Mouse (Mus musculus) midbrain, embryonic 12.5 days (tissue): ENCODE data around the gene Cdc42ep3. TPM values are rescaled to one million over a fixed set of nuclear protein-coding genes. Genes with fewer than 3 reads are reported as not detected.
A peak's percentile ranks its signal among the peaks of the same experiment; 100 is the strongest.

Experiments used
- ATAC-seq: fragments of 200-750 bp; cut with Nextera tagmentation; 2 replicates; pipeline ENCODE4 v1.8.0; 2017; ENCODE audit warnings: low read depth, moderate TSS enrichment, moderate library complexity; ENCODE audit not compliant: low FRiP score
- H3K27ac ChIP-seq: fragments of 300-500 bp; sonication (generic); replicated peaks from 2 replicates; pipeline ENCODE4 v1.5.1; 2016; ENCODE audit warnings: mild to moderate bottlenecking
- H3K27me3 ChIP-seq: fragments of 300-500 bp; sonication (generic); 2 replicates; pipeline ENCODE4 v1.6.1; 2016; ENCODE audit warnings: mild to moderate bottlenecking
- H3K36me3 ChIP-seq: fragments of 300-500 bp; sonication (generic); 2 replicates; pipeline ENCODE4 v1.6.1; 2016
- H3K4me1 ChIP-seq: fragments of 300-500 bp; sonication (generic); 2 replicates; pipeline ENCODE4 v1.6.1; 2016
- H3K4me2 ChIP-seq: fragments of 300-500 bp; sonication (generic); replicated peaks from 2 replicates; pipeline ENCODE4 v1.6.1; 2016; ENCODE audit warnings: mild to moderate bottlenecking, moderate library complexity
- H3K4me3 ChIP-seq: fragments of 300-500 bp; sonication (generic); 2 replicates; pipeline ENCODE4 v1.5.1; 2016; ENCODE audit warnings: mild to moderate bottlenecking
- H3K9ac ChIP-seq: fragments of 300-500 bp; sonication (generic); replicated peaks from 2 replicates; pipeline ENCODE4 v1.6.1; 2016; ENCODE audit warnings: mild to moderate bottlenecking, moderate library complexity
- H3K9me3 ChIP-seq: fragments of 300-500 bp; sonication (generic); 2 replicates; pipeline ENCODE4 v1.6.1; 2016; ENCODE audit warnings: mild to moderate bottlenecking
- WGBS: fragments of 180-500 bp; shearing (Covaris S2); methylation state at CpG from one replicate; pipeline ENCODE4 v1.1.7; 2016; 5-methylcytosine and 5-hydroxymethylcytosine counted together
- polyA plus RNA-seq: library from polyadenylated mRNA; unstranded; fragments of >200 nt; fragmentation: Nextera tagmentation; extraction: Ambion mirVana; gene quantifications from 2 replicates; pipeline ENCODE4 v1.2.1, GENCODE M21; 2016

The Cdc42ep3 gene
- polyA plus RNA-seq, 1 experiment from 2014 or later: 33.5 TPM

- H3K4me3 ChIP-seq: peak overlapping the region; percentile 63
- H3K27me3 ChIP-seq: peaks cover 46% of the 10 kb centered on the region
- H3K27ac ChIP-seq: peak overlapping the region; percentile 86
- ATAC-seq: peak; percentile 17; the same call in 1 of the 2 replicates
- H3K4me1 ChIP-seq: peaks cover 17% of the 10 kb centered on the region
- no peaks in the 10 kb centered on the region for H3K36me3 ChIP-seq
- peak overlapping the region; percentile 77 for H3K9ac ChIP-seq
- 12% methylated on average over 24 of the region's 24 CpGs for WGBS
- H3K9me3 ChIP-seq: no peaks in the 10 kb centered on the region
- peak overlapping the region; percentile 93 for H3K4me2 ChIP-seq
These were observed 1.2 kb upstream of the Cdc42ep3 start for GRCm38 (mm10) chr17:79356071-79356601.

DNA sequence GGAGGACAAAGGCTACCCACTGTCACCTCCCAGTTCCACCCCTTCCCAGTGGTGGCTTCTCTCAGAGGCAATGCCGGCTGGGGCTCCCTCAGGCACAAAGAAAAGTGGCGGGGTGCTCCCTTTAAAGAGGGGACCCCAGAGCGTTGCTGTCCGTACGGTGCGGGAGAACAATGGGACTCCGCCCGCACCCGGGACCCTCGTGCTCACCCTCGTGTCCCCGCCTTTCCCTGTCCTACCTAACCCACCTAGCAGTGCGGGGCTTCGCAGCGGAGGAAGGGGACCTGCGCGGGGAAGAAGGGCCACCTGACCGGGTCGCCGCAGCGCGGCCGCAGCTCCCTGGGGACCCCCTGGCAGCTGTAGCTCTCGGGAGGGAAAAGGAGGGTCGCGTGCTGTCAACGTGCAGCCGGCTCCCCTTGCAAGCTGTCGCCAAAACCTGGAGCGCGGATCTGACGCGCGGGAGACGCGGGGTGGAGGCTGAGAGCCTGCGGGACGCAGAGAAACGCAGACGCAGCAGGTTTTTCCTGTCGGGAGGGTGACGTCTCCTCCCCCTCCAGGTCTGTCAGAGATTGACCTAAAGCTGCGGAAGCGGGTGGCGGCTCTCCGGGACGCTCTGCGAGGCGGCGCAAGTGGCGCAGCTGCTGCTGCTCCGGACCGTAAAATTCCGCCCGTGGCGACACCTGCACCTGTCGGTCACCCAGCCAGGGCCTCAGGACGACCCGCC is 540 bp upstream of the Cdc42ep3 start:
- peaks cover 52% of the 10 kb centered on the region for H3K27me3 ChIP-seq
- H3K4me3 ChIP-seq: peak overlapping the region; percentile 63
- peak overlapping the region; percentile 86 for H3K27ac ChIP-seq
- H3K9ac ChIP-seq: peak overlapping the region; percentile 77
- H3K4me2 ChIP-seq: peak overlapping the region; percentile 93
- no peaks in the 10 kb centered on the region for H3K9me3 ChIP-seq
- H3K4me1 ChIP-seq: peaks cover 17% of the 10 kb centered on the region
- ATAC-seq: peak; percentile 73
- WGBS: under 1% methylated on average over 59 of the region's 59 CpGs
- H3K36me3 ChIP-seq: no peaks in the 10 kb centered on the region

- H3K36me3 ChIP-seq: no peaks in the 10 kb centered on the region
- no peaks in the 10 kb centered on the region for H3K9me3 ChIP-seq
- peak overlapping the region; percentile 63 for H3K4me3 ChIP-seq
- peaks cover 52% of the 10 kb centered on the region for H3K27me3 ChIP-seq
- no peak for ATAC-seq
- peak overlapping the region; percentile 86 for H3K27ac ChIP-seq
- H3K9ac ChIP-seq: peak overlapping the region; percentile 77
- H3K4me2 ChIP-seq: peak overlapping the region; percentile 93
- WGBS: 0% methylated on average over 6 of the region's 6 CpGs
- H3K4me1 ChIP-seq: peaks cover 17% of the 10 kb centered on the region
These were observed 782 bp downstream of the Cdc42ep3 start for GRCm38 (mm10) chr17:79354174-79354443.

- Histone ChIP-seq H3K9ac (peak overlapping the region; percentile 77), H3K4me1 (peaks cover 17% of the 10 kb centered on the region), H3K4me3 (peak overlapping the region; percentile 63), H3K9me3 (no peaks in the 10 kb centered on the region), H3K4me2 (peak overlapping the region; percentile 93), H3K36me3 (no peaks in the 10 kb centered on the region), H3K27ac (peak overlapping the region; percentile 86; the same call in 1 of the 2 replicates), H3K27me3 (peaks cover 52% of the 10 kb centered on the region)
- 3% methylated on average over 16 of the region's 16 CpGs for WGBS
- no peak for ATAC-seq
These were observed 1.3 kb downstream of the Cdc42ep3 start for GRCm38 (mm10) chr17:79353446-79354173.

DNA sequence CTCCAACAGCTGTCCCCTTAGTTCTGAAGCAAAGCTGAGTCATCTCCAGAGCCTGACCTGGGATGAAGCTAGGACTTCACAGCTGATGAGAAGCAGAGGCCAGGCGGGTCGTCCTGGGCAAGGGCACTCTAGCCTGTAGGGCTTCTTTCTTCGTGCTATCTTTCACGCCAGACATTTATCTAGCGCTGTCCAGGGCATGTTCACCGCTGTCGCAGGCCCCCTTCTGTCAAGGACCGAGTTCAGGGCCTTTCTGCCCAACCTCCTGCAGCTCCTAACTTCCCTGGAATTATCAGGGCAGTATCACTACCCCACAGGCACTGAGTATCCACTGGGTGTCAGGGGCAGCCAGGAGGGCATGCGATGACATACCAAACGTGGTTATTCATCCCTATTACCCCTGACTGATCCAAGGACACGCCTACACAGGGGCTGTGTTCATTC is 4.1 kb downstream of the Cdc42ep3 start:
- no peak overlapping the region for H3K4me3 ChIP-seq
- 78% methylated on average over 11 of the region's 11 CpGs for WGBS
- no peak overlapping the region for H3K9ac ChIP-seq
- H3K4me1 ChIP-seq: peaks cover 12% of the 10 kb centered on the region
- peaks cover 36% of the 10 kb centered on the region for H3K27me3 ChIP-seq
- no peaks in the 10 kb centered on the region for H3K36me3 ChIP-seq
- H3K4me2 ChIP-seq: no peak overlapping the region
- ATAC-seq: no peak
- H3K27ac ChIP-seq: no peak overlapping the region
- H3K9me3 ChIP-seq: no peaks in the 10 kb centered on the region

DNA sequence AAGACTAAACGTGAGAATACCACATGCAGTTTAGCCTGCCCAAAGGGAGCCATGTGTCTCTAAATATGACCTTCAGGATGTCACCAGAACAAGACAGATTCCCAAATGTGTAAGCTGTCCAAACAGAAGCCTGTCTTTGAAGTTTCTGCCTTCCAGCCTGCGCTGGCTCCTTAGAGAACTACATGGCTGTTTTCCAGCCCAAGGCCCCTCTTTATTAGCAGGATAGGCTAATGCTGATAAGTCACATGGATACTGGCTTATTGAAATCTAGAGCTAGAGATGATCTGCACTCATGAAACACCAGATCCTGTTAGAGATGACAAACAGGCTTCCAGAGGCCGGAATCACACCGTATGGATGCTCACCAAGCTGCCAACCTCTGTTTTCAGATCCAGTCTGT is 5.5 kb downstream of the Cdc42ep3 start:
- no peak for ATAC-seq

DNA sequence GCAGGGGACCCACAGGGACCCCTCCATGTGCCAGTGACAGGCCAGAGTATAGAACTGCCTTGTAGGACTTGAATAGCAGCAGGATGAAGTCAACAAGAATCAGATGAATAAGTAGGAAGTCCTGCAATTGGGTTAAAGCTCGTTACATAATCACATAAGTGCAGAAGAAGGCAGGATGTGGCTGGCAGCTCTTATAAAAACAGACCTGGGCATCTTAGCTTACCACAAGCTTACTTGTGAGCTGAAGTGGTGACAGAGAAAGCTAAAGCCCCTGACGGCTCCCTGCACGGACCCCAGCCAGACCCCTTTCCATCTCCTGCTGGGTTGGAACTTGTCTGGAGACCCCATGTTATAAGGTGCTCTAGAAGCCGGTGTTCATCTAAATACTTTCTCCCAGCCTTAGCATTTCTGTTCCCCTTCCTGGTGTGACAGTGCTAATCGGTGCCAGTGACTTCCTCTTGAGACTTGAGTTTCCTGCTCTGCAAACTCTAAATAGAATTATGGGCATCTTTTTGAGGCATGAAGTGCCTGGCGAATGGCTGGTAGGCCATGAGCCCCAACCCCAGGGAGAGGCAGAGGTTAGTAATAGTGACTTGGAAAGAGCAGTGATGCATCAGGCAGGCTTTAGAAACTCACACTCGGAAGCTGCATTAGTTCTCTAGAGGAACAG is 6.8 kb downstream of the Cdc42ep3 start:
- Histone ChIP-seq H3K27me3 (peaks cover 13% of the 10 kb centered on the region), H3K36me3 (no peaks in the 10 kb centered on the region), H3K4me2 (no peak overlapping the region), H3K4me1 (no peaks in the 10 kb centered on the region; the same call in 1 of the 2 replicates), H3K9me3 (no peaks in the 10 kb centered on the region), H3K27ac (no peak overlapping the region), H3K4me3 (no peak overlapping the region), H3K9ac (no peak overlapping the region)
- WGBS: 85% methylated on average over 7 of the region's 7 CpGs
- ATAC-seq: no peak

More for the DNA sequence above, 5.5 kb downstream of the Cdc42ep3 start:
- no peaks in the 10 kb centered on the region for H3K9me3 ChIP-seq
- H3K4me3 ChIP-seq: no peak overlapping the region
- WGBS: 83% methylated on average over 4 of the region's 4 CpGs
- peaks cover 11% of the 10 kb centered on the region; the same call in 1 of the 2 replicates for H3K4me1 ChIP-seq
- H3K36me3 ChIP-seq: no peaks in the 10 kb centered on the region
- no peak overlapping the region for H3K4me2 ChIP-seq
- no peak overlapping the region for H3K9ac ChIP-seq
- no peak overlapping the region for H3K27ac ChIP-seq
- H3K27me3 ChIP-seq: peaks cover 26% of the 10 kb centered on the region

GRCm38 (mm10) chr17:79347291-79347690 is 7.6 kb downstream of the Cdc42ep3 start:
- Histone ChIP-seq H3K4me2 (no peak overlapping the region), H3K4me3 (no peak overlapping the region), H3K4me1 (peaks cover 3% of the 10 kb centered on the region; the same call in 1 of the 2 replicates), H3K9ac (no peak overlapping the region), H3K27ac (no peak overlapping the region), H3K27me3 (peaks cover 8% of the 10 kb centered on the region), H3K9me3 (no peaks in the 10 kb centered on the region), H3K36me3 (no peaks in the 10 kb centered on the region)
- WGBS: 88% methylated on average over 4 of the region's 4 CpGs
- ATAC-seq: no peak

DNA sequence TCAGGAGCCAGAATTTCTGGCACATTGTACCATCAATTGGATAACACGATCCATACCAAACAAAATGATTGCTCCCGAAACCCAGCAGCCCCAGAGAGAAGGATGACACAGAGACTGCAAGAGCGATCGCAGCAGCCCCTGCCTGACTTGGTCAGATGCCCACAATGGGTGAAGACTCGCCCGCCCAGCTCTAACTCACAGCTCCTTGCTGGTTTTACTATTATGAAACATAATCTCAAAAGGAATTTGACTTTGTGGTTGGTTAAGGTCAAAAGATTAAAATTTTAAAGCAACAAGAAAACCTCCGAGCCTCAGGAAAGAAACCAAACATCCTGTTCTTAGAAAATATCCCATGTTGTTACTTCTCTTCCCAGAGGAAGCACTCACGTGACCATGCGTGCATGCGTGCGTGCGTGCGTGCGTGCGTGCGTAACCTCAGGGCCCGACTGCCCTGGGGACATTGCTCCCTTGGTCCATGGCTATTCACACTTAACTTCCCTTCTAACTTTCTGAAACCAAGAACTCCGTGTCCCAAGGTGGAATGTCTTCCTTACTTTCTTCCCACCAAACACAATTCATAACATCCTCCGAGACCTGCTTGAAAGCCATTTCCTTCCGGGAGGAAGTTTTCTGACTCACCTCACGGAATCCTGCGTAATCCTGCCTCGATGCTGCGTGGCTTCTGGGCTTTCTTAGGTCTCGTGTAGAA is 9.7 kb downstream of the Cdc42ep3 start:
- peaks cover 3% of the 10 kb centered on the region; the same call in 1 of the 2 replicates for H3K4me1 ChIP-seq
- no peaks in the 10 kb centered on the region; the same call in 1 of the 2 replicates for H3K27me3 ChIP-seq
- no peak for ATAC-seq
- 90% methylated on average over 25 of the region's 25 CpGs for WGBS
- no peaks in the 10 kb centered on the region for H3K9me3 ChIP-seq
- H3K27ac ChIP-seq: no peak overlapping the region
- no peak overlapping the region for H3K4me2 ChIP-seq
- no peak overlapping the region for H3K4me3 ChIP-seq
- H3K9ac ChIP-seq: no peak overlapping the region
- no peaks in the 10 kb centered on the region for H3K36me3 ChIP-seq

DNA sequence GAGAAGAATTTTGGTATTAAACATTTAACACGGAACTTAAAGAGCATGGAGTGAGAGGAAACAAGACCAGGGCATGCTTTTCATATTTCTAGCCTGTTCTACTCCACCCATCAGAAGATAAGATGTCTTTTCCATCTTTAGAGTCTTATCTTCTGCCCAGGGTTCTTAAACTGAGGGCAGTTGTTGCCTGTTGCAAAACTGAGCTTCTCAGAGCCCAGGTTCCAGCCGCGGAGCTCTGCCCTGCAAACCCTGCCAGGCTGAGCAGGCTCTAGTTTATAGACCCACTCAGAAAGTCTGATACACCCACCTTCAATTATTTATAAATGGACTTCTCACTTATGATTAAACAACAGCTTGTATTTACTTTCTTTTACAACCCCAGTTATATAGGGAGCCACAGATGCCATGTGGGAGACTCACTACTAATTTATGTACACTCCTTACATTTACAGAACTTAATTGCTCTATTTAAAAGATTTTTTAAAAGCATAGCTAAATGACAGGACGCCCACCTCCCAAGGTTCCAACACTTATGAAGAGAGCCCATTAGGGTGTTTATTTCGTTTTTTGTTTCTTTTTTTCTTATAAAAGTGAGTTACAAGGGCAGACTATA is 11.5 kb downstream of the Cdc42ep3 start:
- Histone ChIP-seq H3K27ac (no peak overlapping the region), H3K4me3 (no peak overlapping the region), H3K36me3 (no peaks in the 10 kb centered on the region), H3K9me3 (no peaks in the 10 kb centered on the region), H3K9ac (no peak overlapping the region), H3K4me2 (no peak overlapping the region), H3K27me3 (no peaks in the 10 kb centered on the region; the same call in 1 of the 2 replicates), H3K4me1 (peaks cover 3% of the 10 kb centered on the region; the same call in 1 of the 2 replicates)
- 60% methylated on average over 5 of the region's 5 CpGs for WGBS
- ATAC-seq: no peak
